Mouse (Mus musculus): Measurements from ENCODE around the gene Kcnq2.
A peak's percentile ranks its signal among the peaks of the same experiment; 100 is the strongest.

Kcnq2 gene

DNA sequence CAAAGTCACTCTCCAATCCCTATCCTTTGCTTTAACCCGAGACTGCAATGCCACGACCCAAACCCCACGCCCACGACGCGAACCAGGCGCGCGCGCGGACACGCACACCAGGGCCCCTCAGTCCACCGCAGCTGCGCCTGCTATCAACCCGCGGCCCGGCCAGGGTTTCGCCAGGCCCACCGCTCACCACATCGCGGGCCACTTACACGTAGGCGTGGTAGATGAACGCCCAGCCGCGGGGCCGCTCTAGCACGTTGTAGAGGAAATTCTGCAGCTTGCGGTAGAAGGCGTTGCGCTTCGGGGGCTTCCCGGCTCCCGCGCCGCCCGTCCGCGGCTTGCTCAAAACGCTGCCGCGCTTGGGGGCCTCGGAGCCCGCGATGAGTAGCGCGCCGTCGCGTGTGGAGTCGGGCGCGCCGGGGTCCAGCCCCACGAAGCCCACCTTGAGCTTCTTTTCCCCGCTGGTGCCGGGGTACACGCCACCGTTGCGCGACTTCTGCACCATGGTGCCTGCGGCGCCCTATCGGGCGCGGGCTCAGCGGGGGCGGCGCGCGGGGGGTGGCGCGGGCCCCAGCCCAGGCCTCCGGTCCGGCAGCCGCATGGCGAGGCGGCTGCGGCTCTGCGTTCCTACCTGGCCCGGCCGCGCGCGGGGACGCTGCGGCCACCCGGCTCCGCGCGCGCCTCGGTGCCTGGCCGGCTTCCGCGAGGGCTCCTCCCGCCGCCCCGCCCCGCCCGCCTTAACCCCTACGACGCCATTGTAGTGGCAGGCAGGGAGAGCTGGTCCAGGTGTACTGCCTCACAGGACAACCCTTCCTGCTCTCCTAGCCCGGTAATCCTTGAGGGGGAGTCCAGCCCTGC lies at the start of gene Kcnq2:
Gene Kcnq2 (minus strand): TSS at position 710 of the 855 bp plus-strand sequence.
- DNase-seq (ENCODE audit: low spot score in 2 of 2), result no peak

DNA sequence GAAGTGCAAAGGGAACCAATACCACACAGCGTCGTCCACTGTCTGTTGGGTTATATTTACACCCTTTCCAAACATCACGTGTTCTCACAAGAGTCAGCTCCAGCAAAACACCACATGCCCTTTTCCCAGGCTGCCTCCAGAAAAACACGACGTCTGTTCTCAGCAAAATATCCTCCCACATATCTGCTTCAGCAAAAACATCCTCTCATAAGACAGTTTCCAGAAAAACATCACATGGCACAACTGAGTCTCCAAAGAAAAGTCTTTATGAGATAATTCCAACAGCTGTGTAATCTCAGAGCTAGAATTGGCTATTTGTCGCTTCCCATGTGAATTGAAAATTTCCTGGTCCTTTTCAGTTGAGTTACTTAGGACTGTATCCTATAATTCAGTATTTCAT lies 45.8 kb upstream of the Kcnq2 start:
- no peak for DNase-seq (ENCODE audit: low spot score in 2 of 2)

DNA sequence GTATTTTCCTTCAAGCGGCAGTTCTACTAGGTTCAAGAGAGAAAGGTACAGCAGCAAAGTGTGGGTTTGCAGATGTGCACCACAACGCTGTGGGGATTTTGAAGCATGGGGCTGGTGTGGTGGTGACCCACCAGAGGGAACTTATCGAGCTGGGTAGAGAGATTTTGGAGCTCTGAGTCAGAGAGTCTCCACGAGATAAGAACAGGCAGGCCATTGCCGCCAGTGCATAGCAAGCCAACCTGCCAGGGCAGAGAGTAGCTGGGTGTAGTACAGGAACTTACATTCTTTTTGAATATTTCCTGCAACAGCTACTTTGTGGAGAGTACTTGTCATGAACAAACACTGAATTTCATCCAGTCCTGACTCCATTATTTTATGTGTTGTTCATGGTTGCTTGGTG lies 43.4 kb upstream of the Kcnq2 start:
- no peak for DNase-seq (ENCODE audit: low spot score in 2 of 2)

DNA sequence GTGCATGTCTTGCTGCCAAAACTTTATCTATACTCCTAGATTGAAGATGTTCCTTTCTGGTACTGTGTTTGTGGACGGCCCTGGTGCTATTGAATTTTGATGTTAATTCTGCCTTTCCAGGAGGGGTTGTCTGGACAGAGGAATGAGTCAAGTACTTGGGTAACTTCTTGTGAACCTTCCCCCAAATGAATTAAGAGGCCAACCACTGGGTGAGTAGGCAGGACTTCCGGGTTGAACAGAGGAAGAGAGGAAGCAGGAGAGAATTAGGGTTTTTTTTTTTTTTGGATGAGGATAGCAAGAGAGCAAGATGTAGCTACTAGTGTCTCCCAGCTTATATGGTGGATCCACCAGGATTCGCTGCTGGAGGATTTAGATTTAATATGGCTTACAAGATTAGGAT lies 42.9 kb upstream of the Kcnq2 start:
- no peak for DNase-seq (ENCODE audit: low spot score in 2 of 2)

DNA sequence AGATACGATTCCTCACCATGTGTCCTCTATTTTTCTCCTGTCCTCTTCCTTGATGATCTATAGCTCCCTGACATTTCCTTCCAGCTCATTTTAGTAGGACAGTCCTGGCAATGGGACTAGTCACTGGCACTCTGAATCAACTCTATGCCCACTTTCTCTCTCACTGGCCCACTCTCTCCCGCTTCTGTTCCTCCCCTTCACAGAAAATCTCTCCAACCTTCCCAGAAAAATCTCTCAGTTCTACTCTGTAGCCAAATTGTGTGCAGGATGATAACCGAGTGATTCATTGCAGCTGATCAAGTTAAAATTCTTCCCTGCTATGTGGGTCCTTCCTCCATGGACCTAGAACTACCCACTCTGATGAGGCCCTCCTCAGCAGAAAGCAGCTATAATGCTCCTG lies 39.5 kb upstream of the Kcnq2 start:
- no peak for DNase-seq (ENCODE audit: low spot score in 2 of 2)

DNA sequence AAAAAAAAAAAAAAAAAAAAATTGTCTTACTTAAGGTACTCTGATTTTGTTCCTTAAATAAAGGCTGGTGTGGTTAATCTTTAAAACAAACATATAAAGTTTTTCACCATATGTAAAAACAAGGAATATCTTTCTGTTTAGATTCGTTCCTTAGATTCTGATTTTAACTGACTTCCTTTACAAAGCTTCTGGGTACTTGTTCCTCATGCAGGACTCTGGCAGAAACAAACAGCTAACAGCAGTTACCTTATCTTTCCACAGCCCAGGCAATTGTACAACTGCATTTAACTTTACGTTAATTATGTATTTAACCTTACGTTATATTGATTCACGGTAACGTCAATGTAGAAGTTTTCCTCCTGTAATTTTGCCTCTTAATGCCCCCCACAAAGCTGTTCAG lies 31.4 kb upstream of the Kcnq2 start:
- no peak for DNase-seq (ENCODE audit: low spot score in 2 of 2)

DNA sequence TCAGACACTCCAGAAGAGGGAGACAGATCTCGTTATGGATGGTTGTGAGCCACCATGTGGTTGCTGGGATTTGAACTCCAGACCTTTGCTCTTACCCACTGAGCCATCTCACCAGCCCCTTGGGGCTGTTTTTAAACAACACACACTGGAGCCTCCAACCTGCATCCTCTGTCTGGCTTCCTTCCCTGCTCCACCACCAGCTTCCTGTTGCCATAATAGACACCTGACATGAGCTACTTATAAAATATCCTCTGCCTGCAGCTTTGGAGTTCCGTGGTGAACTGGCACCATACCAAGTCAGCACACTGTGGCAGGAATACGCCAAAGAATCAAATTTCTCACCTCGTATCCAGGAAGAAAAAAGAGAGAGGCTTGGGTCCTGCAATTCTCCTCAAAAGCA lies 25.7 kb upstream of the Kcnq2 start:
- DNase-seq (ENCODE audit: low spot score in 2 of 2), result no peak

DNA sequence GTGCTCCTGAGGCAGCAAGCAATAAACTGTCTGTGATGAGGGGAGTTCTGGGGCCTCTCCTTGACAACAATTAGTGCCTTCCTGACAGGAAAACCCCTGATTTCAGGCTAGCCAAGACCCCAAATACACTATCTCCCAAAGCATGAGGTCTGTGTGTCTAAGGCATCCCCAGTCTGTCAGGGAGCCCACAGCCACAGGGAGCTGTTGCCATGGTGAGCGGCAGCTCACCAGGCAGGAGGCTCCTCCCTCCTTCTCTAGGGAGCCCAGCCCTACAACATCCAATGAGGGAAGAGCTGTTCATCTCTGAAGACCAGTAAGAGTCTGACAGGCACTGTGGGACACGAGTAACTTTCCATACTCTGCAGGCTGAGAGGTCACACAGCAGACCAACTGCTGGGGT lies 24.7 kb upstream of the Kcnq2 start:
- DNase-seq (ENCODE audit: low spot score in 2 of 2), result no peak

DNA sequence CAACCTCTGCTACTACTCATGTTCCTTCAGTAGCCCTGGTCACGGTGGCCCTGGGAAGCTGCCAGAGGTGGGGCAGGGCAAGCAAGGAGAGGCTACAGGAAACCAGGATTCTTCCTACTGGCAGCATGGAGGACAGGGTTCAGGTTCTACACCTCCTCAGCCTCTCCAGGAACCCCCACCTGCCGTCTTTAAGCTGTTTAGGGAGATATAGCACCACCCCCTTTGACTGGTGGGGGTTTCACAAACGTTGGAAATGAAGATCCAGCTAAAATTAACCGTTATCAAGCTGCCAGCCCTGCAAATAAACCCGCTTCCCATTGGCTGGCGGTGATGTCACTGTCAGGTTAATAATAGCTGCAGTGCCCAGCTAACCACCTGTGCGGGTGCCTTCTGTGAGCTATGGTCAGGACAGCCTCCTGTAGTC lies 24.0 kb upstream of the Kcnq2 start:
- DNase-seq (ENCODE audit: low spot score in 2 of 2), result no peak

DNA sequence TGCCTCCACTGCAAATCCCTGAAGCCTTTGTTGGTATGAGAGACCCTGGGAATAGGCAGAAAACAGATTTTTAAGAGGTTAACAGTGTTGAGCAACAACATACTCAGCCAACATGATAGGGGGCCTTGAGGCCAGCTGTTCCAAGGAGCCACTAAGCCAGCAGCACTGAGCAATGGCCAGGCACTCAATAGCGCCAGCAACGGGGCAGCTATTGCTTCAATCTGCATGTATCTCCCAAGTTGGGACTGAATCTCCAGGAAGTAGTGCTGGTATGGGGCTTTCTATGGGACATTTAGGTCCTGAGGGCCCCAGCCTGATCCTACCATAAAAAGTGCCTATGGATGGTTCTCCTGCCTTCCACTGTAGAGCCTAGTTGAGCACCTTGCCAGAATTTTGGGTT lies 23.4 kb upstream of the Kcnq2 start:
- DNase-seq (ENCODE audit: low spot score in 2 of 2), result no peak

DNA sequence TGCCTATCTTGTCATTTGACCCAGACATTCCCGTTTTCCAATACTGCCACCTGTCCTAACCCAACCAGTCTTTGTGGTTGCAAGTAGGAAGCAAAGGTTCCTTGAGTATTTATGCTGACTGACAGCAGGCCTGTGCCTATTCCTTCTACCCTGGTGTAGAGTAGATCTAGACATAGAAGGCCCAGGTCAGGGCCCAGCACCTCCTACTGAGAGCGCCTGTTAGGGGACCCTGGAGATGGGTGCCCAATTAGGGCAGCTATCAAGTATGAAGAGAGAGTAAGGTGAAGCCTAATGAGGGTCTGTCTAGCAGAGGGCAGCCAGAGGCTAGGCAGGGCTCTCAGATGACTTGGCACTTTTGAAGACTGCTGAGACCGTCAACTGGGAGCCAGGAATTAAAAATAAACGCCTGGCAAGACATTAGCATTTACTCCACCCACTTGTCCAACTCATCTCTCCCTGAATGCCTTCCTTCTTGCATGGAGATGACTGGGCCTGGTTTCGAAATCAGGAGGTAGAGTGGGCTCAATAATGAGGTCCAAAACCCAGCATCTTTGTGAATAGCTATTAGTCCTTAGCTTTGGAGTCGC lies 22.7 kb upstream of the Kcnq2 start:
- no peak for DNase-seq (ENCODE audit: low spot score in 2 of 2)

DNA sequence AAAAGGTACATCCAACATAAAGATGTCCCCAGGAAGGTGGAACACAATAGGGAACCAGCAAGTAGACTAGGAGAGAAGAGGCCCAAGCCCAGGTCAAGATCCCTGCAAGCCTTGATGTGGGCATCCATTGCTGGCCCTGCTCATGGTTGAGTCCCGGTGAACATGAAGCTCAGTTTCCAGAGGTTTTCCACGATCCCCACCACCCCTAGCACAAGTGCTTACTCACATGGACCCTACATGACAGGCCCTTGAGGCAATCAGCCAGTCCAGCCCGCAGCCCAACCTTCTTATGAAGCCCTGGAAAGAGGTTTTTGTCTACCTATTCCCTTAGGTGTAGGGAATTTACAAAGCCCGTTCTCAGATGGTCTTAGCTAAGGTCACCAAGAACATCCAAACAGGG lies 22.1 kb upstream of the Kcnq2 start:
- DNase-seq (ENCODE audit: low spot score in 2 of 2), result no peak

DNA sequence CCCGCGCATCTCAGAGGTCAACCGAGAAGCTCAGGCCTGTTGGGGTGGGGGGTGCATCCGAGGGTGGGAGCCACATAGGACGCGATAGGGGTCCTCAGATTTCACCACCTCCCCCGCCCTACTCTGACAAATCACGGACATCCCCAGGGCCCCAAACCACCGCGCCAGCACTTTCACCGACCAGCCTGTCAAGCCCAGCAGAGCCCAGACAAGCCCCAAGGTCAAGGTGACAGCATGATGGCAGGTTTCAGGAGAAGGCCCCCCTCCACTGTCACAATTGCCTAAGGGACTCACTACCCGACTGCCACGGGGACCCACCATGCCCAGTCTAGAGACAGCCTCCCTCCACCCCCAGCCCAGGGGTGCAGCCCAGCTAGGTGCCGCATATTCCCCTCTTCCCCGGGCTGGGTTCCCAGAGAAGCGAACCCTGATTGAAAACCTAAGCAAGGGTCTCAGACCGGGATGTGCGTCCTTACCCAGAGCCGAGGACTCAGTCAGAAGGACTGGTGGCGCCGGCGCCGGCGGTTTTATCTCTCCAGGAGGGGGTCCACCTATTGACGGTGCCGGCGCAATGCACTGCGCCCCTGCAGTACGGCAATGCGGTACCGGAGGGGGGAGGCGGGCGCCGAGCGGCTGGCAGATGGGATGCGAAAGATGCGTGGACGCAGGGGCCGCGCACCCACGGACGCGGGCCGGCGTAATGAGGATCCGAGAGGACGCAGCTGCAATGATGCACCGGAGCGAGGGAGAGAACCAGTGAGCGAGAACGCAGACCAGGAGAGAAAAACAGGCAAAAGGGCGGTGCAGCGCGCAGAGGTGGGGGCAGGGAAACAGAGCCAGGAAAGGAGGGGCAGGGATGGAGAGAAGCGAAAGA lies 21.4 kb upstream of the Kcnq2 start, which contains the start of gene Eef1a2:
Gene Eef1a2 (minus strand): TSS at position 767 of the 874 bp plus-strand sequence.
- no peak for DNase-seq (ENCODE audit: low spot score in 2 of 2)

DNA sequence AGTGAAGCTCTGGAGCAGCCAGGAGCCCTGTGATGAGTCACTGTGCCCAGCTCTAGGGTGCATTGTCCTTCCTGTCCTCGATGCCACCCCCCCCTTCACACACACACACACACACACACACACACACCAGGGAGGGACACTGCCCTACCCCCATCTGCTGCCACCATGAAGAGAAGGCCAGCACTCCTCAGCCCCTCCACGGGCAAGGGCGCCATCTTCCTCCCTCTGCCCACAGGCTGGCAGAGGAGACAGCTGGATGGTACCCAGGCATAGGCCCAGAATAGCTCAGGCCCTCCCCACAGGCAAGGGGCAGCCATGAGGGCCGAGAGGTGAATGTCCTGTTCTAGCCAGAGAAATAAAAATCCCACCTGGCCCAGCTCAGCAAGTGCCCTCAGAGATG lies 20.7 kb upstream of the Kcnq2 start:
- DNase-seq (ENCODE audit: low spot score in 2 of 2), result no peak

DNA sequence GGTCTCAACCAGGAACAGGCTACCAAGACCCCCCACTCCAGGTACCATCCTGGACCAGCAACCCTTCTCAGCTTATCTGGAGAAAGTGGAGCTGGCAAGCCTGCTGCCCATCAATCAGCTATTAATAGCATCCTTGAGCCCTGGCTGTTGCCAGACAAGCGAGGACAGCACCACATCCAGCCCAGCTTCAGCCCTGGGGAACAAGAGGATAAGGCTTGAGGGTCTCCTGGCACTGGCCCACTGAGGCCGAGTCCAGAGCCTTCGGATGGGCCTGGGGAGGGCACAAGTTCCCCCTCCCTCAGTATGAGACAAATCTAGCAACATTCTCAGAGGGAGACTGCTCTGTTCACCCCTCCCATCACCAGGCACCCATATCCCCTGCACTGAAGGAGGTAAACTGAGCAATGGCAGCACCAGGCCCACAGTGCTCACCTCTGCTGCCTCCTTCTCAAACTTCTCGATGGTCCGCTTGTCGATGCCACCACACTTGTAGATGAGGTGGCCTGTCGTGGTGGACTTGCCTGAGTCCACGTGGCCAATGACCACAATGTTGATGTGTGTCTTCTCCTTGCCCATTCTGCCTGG lies 19.8 kb upstream of the Kcnq2 start:
- no peak for DNase-seq (ENCODE audit: low spot score in 2 of 2)

DNA sequence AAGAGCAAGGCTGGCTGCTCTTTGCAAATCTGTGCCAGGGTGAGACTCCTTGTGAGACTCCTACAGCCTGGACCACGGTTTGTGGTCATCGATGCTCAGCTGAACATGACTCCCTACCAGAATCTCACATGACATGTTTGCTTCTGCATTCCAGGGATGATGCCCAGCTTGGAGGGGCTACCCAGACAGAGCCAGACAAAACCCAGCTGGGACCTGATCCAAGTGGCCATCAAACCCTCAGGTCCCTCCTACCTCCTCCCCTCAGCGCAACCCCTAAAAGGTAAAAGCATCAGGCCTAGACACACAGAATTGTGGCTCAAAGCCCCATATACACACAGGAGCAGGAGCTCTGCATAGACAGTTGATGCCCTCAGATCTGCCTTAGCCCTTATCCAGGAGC lies 19.3 kb upstream of the Kcnq2 start:
- DNase-seq (ENCODE audit: low spot score in 2 of 2), result no peak

DNA sequence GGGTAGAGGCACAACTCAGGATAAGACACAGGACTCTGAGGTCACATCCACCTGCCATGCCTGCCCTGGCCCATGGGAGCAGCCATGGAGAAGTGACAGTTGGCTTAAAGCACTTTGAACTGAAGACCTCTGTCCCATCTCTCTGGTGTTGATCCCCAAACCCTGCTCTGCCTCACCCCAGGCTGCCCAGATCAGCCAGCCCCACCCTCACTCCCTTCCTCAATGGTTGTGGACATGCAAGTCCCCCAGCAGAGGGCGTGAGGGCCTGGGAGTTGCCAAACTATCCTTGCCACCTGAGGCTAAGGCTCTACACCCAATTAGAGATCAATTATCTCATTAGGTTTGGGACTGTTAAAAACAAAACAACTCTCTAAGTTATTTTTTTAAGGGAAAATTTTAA lies 18.7 kb upstream of the Kcnq2 start:
- peak in 1 of 2 experiments; percentile 11 for DNase-seq (ENCODE audit: low spot score in 2 of 2)

DNA sequence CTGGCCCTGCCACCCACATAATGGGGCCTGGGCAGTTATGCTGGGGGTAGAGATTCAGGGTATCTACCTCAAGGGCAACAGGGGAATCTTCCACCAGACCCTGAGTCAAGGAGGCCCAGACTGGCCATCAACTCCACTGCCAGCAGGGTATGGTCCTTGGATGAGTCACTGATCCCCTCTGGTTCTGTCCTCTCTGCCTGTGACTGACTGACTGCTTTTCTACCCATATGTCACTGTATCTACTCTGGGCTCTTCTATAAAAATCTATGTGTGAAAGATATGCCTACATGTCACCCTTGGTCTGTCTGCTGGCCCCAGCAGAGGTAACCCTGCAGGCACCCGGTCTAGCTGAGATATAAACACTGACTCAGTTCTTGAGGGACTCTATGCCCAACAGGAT lies 18.0 kb upstream of the Kcnq2 start:
- DNase-seq (ENCODE audit: low spot score in 2 of 2), result no peak

DNA sequence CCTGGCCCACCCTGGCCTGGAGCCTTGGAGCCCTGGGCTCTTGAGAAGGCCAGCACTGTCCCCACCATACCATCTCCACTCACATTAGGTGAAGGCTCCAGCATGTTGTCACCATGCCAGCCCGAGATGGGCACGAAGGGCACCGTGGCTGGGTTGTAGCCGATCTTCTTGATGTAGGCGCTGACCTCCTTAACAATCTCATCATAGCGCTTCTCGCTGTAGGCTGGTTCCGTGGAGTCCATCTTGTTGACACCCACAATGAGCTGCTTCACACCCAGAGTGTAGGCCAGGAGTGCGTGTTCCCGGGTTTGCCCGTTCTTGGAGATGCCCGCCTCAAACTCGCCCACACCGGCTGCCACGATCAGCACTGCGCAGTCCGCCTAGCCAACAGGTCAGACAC lies 17.6 kb upstream of the Kcnq2 start:
- no peak for DNase-seq (ENCODE audit: low spot score in 2 of 2)

DNA sequence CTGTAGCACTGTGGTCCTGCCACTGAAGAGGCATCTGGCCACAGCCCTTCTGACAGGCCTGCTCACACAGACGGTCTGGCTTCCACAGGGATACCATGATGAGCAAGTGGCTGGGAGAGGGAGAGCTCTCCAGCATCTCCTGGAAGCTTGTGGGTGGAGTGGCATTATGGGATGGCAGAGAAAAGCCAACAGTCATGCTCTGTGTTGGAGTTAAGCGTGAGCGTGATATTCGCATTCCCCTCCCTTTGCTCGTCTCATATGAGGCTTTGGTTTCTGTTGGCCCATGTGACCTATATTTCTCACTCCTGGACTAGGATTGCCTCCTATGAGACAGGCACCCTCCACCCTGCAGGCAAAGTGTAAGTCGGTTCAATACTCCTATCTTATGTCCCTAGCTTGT lies 15.2 kb upstream of the Kcnq2 start:
- no peak for DNase-seq (ENCODE audit: low spot score in 2 of 2)

DNA sequence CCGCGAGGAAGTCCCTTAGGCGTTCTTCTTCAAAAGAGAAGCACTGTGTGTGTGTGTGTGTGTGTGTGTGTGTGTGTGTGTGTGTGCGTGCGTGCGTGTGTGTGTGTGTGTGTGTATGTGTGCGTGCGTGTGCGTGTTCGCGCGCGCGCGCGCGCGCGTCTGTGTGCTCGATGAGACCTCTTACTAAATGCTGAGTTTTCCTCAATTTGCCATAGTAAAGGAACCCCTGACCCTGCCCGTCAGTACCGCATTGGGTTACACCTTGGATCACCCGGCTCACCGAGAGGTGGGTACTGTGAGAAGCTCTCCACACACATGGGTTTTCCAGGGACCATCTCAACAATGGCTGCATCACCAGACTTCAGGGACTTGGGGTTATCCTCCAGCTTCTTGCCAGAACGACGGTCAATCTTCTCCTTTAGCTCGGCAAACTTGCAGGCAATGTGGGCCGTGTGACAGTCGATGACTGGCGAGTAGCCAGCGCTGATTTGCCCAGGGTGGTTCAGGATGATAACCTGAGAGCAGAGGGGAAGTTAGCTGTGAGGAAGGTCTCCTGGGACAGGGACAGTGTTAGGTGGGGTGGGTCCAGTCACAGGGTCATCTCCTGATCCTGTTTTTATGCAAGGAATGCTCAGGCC lies 13.3 kb upstream of the Kcnq2 start:
- no peak for DNase-seq (ENCODE audit: low spot score in 2 of 2)

Data from spleen, postnatal 14 days (tissue).